Mouse (Mus musculus): ENCODE measurements around the gene Cd209a. TPM values are rescaled to one million over a fixed set of nuclear protein-coding genes. Genes with fewer than 3 reads are reported as not detected.
A peak's percentile ranks its signal among the peaks of the same experiment; 100 is the strongest.

Gene Cd209a
- total and polyA plus RNA-seq, 3 experiments = not detected

DNA sequence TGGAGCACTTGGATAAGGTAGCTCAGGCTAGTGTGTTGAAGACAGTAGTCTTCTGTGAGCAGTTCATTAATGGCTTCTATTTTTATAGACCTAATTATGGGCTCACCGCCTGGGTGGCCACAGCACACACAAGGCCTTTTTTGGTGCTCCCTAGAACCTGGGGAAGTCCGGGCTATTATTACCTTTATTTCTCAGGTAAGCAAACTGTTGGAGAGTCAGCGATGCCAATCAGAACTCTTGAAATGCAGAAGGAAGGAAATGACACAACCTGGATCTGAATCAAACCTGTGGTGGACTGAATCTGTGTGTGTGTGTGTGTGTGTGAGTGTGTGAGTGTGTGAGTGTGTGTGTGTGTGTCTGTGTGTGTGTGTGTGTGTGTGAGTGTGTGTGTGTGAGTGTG is 54.7 kb downstream of the Cd209a start, which contains the start of gene Fcer2a:
Gene Fcer2a (minus strand): TSS at position 55 of the 400 bp plus-strand sequence.
- H3K4me2 ChIP-seq (ENCODE audit: insufficient read depth, low read depth, poor library complexity, severe bottlenecking) = no peak within 1 kb of the TSS; the same call in 1 of the 2 replicates
- in situ Hi-C loops (cut with MboI; ENCODE audit: low pct_ligation_motif_present, low pct_unique_long_range_greater_than_20kb, low sequenced_read_pairs) (no loop called here), dilution Hi-C loops (cut with MboI; ENCODE audit: extremely low pct_ligation_motif_present, extremely low pct_unique_long_range_greater_than_20kb, low sequenced_read_pairs) (no loop called here)
- no peaks in the 10 kb centered on the region for H3K9me3 ChIP-seq (replicated peaks; ENCODE audit: low read length)
- H3K27ac ChIP-seq (ENCODE audit: insufficient read depth, low read depth) = no peak within 1 kb of the TSS
- no peak within 1 kb of the TSS for H3K9ac ChIP-seq (ENCODE audit: insufficient read depth, low read depth)
- peaks cover 3 to 21% of the 10 kb centered on the region in 2 experiments for H3K4me1 ChIP-seq (ENCODE audit: control insufficient read depth in 1 of 2, insufficient read depth in 2 of 2)
- H3K79me2 ChIP-seq (replicated peaks; ENCODE audit: control insufficient read depth, extremely low read depth, insufficient read depth, poor library complexity, severe bottlenecking) = no peaks in the 10 kb centered on the region
- no peak for DNase-seq (ENCODE audit: extremely low read depth)
- no peaks in the 10 kb centered on the region for H3K27me3 ChIP-seq (replicated peaks)
- peaks cover 0 to 4% of the 10 kb centered on the region in 2 experiments for H3K36me3 ChIP-seq (replicated peaks in 1 of 2; ENCODE audit: control insufficient read depth in 1 of 2, insufficient read depth in 1 of 2, low read length in 1 of 2)
- peak within 1 kb of the TSS in 2 of 3 experiments; percentile 8 to 31 for H3K4me3 ChIP-seq (replicated peaks in 1 of 3; ENCODE audit: low read depth in 2 of 3, low read length in 2 of 3, poor library complexity in 1 of 3)
- TF ChIP-seq TBP (conservative IDR thresholded peaks at IDR 0.05; ENCODE audit: low read depth, low read length) (no peak), MEF2A (IDR thresholded peaks at IDR 0.05; ENCODE audit: borderline replicate concordance, low read depth, low read length) (peak; percentile 44; the same call in 1 of the 2 replicates)

Other genes with a start within 250 kb of the Cd209a start
- gene Mcoln1, start 248.5 kb downstream of the Cd209a start, total RNA-seq (2012; rRNA removed) = 18.1 and 20.5 TPM in 2 replicates
- 11.5 and 13.0 TPM in 2 replicates for gene Mcoln1, start 248.5 kb downstream of the Cd209a start, total RNA-seq (2014; rRNA removed)
- 26.5 and 28.0 TPM in 2 replicates for gene Mcoln1, start 248.5 kb downstream of the Cd209a start, polyA plus RNA-seq (2012; ENCODE audit: insufficient read length, low read depth)
- gene Pnpla6, start 233.6 kb downstream of the Cd209a start, total RNA-seq (2012; rRNA removed) = 27.7 and 29.6 TPM in 2 replicates
- gene Pnpla6, start 233.6 kb downstream of the Cd209a start, total RNA-seq (2014; rRNA removed) = 12.5 and 13.7 TPM in 2 replicates
- gene Pnpla6, start 233.6 kb downstream of the Cd209a start, polyA plus RNA-seq (2012; ENCODE audit: insufficient read length, low read depth) = 38.6 and 39.8 TPM in 2 replicates
- 0.84 and 1.1 TPM in 2 replicates for gene C330021F23Rik, start 181.0 kb downstream of the Cd209a start, total RNA-seq (2012; rRNA removed)
- not detected in 2 replicates for gene C330021F23Rik, start 181.0 kb downstream of the Cd209a start, total RNA-seq (2014; rRNA removed)
- gene C330021F23Rik, start 181.0 kb downstream of the Cd209a start, polyA plus RNA-seq (2012; ENCODE audit: insufficient read length, low read depth) = 0.60 and 1.0 TPM in 2 replicates
- gene Camsap3, start 161.7 kb downstream of the Cd209a start, total RNA-seq (2012; rRNA removed) = 0.51 and 0.67 TPM in 2 replicates
- not detected in 2 replicates for gene Camsap3, start 161.7 kb downstream of the Cd209a start, total RNA-seq (2014; rRNA removed)
- 0.36 and 0.50 TPM in 2 replicates for gene Camsap3, start 161.7 kb downstream of the Cd209a start, polyA plus RNA-seq (2012; ENCODE audit: insufficient read length, low read depth)
- gene Xab2, start 127.7 kb downstream of the Cd209a start, total RNA-seq (2012; rRNA removed) = 60.7 and 62.7 TPM in 2 replicates
- 46.1 and 49.9 TPM in 2 replicates for gene Xab2, start 127.7 kb downstream of the Cd209a start, total RNA-seq (2014; rRNA removed)
- 57.1 and 62.0 TPM in 2 replicates for gene Xab2, start 127.7 kb downstream of the Cd209a start, polyA plus RNA-seq (2012; ENCODE audit: insufficient read length, low read depth)
- 70.2 and 85.3 TPM in 2 replicates for gene Pet100, start 127.4 kb downstream of the Cd209a start, total RNA-seq (2012; rRNA removed)
- gene Pet100, start 127.4 kb downstream of the Cd209a start, total RNA-seq (2014; rRNA removed) = 38.8 and 39.0 TPM in 2 replicates
- gene Pet100, start 127.4 kb downstream of the Cd209a start, polyA plus RNA-seq (2012; ENCODE audit: insufficient read length, low read depth) = 62.7 and 86.0 TPM in 2 replicates
- gene Pcp2, start 123.4 kb downstream of the Cd209a start, total RNA-seq (2012; rRNA removed) = 0.29 and 0.38 TPM in 2 replicates
- gene Pcp2, start 123.4 kb downstream of the Cd209a start, total RNA-seq (2014; rRNA removed) = not detected in 2 replicates
- 0.56 TPM in 1 of 2 replicates, not detected in the other for gene Pcp2, start 123.4 kb downstream of the Cd209a start, polyA plus RNA-seq (2012; ENCODE audit: insufficient read length, low read depth)
- gene Stxbp2, start 118.0 kb downstream of the Cd209a start, total RNA-seq (2012; rRNA removed) = 92.1 and 123 TPM in 2 replicates
- 53.9 and 60.9 TPM in 2 replicates for gene Stxbp2, start 118.0 kb downstream of the Cd209a start, total RNA-seq (2014; rRNA removed)
- gene Stxbp2, start 118.0 kb downstream of the Cd209a start, polyA plus RNA-seq (2012; ENCODE audit: insufficient read length, low read depth) = 136 and 149 TPM in 2 replicates
- not detected in 2 replicates for gene Retn, start 93.2 kb downstream of the Cd209a start, total RNA-seq (2012; rRNA removed)
- gene Retn, start 93.2 kb downstream of the Cd209a start, total RNA-seq (2014; rRNA removed) = not detected in 2 replicates
- gene Retn, start 93.2 kb downstream of the Cd209a start, polyA plus RNA-seq (2012; ENCODE audit: insufficient read length, low read depth) = 0.27 TPM in 1 of 2 replicates, not detected in the other
- gene Mcemp1, start 83.2 kb downstream of the Cd209a start, total RNA-seq (2012; rRNA removed) = 0.17 TPM in 1 of 2 replicates, not detected in the other
- 0.39 and 0.66 TPM in 2 replicates for gene Mcemp1, start 83.2 kb downstream of the Cd209a start, total RNA-seq (2014; rRNA removed)
- gene Mcemp1, start 83.2 kb downstream of the Cd209a start, polyA plus RNA-seq (2012; ENCODE audit: insufficient read length, low read depth) = 0.36 and 0.55 TPM in 2 replicates
- not detected in 2 replicates for gene Fcor, start 76.6 kb downstream of the Cd209a start, total RNA-seq (2012; rRNA removed)
- gene Fcor, start 76.6 kb downstream of the Cd209a start, total RNA-seq (2014; rRNA removed) = not detected in 2 replicates
- 0.63 and 0.67 TPM in 2 replicates for gene Fcor, start 76.6 kb downstream of the Cd209a start, polyA plus RNA-seq (2012; ENCODE audit: insufficient read length, low read depth)
- 21.5 and 22.2 TPM in 2 replicates for gene Trappc5, start 72.7 kb downstream of the Cd209a start, total RNA-seq (2012; rRNA removed)
- 26.8 and 27.4 TPM in 2 replicates for gene Trappc5, start 72.7 kb downstream of the Cd209a start, total RNA-seq (2014; rRNA removed)
- gene Trappc5, start 72.7 kb downstream of the Cd209a start, polyA plus RNA-seq (2012; ENCODE audit: insufficient read length, low read depth) = 22.4 and 24.4 TPM in 2 replicates
- 0.71 and 1.5 TPM in 2 replicates for gene Fcer2a, start 54.8 kb downstream of the Cd209a start, total RNA-seq (2012; rRNA removed)
- gene Fcer2a, start 54.8 kb downstream of the Cd209a start, total RNA-seq (2014; rRNA removed) = 2.9 and 3.7 TPM in 2 replicates
- 13.7 and 15.6 TPM in 2 replicates for gene Fcer2a, start 54.8 kb downstream of the Cd209a start, polyA plus RNA-seq (2012; ENCODE audit: insufficient read length, low read depth)
- gene Clec4g, start 28.3 kb downstream of the Cd209a start, total RNA-seq (2012; rRNA removed) = not detected in 2 replicates
- not detected in 2 replicates for gene Clec4g, start 28.3 kb downstream of the Cd209a start, total RNA-seq (2014; rRNA removed)
- not detected in 2 replicates for gene Clec4g, start 28.3 kb downstream of the Cd209a start, polyA plus RNA-seq (2012; ENCODE audit: insufficient read length, low read depth)
- gene Cd209e, start 105.3 kb upstream of the Cd209a start, total RNA-seq (2012; rRNA removed) = not detected in 2 replicates
- gene Cd209e, start 105.3 kb upstream of the Cd209a start, total RNA-seq (2014; rRNA removed) = not detected in 2 replicates
- gene Cd209e, start 105.3 kb upstream of the Cd209a start, polyA plus RNA-seq (2012; ENCODE audit: insufficient read length, low read depth) = not detected in 2 replicates
- gene Cd209d, start 129.6 kb upstream of the Cd209a start, total RNA-seq (2012; rRNA removed) = 0.25 TPM in 1 of 2 replicates, not detected in the other
- not detected in 2 replicates for gene Cd209d, start 129.6 kb upstream of the Cd209a start, total RNA-seq (2014; rRNA removed)
- not detected in 2 replicates for gene Cd209d, start 129.6 kb upstream of the Cd209a start, polyA plus RNA-seq (2012; ENCODE audit: insufficient read length, low read depth)
- not detected in 2 replicates for gene Cd209b, start 177.9 kb upstream of the Cd209a start, total RNA-seq (2012; rRNA removed)
- gene Cd209b, start 177.9 kb upstream of the Cd209a start, total RNA-seq (2014; rRNA removed) = not detected in 2 replicates
- gene Cd209b, start 177.9 kb upstream of the Cd209a start, polyA plus RNA-seq (2012; ENCODE audit: insufficient read length, low read depth) = not detected in 2 replicates
- gene Cd209c, start 205.8 kb upstream of the Cd209a start, total RNA-seq (2012; rRNA removed) = 0.13 TPM in 1 of 2 replicates, not detected in the other
- gene Cd209c, start 205.8 kb upstream of the Cd209a start, total RNA-seq (2014; rRNA removed) = not detected in 2 replicates
- 0.29 and 0.59 TPM in 2 replicates for gene Cd209c, start 205.8 kb upstream of the Cd209a start, polyA plus RNA-seq (2012; ENCODE audit: insufficient read length, low read depth)